Mouse (Mus musculus): ENCODE results near the gene Apbb2. TPM values are rescaled to one million over a fixed set of nuclear protein-coding genes. Genes with fewer than 3 reads are reported as not detected.

Apbb2 gene
- total RNA-seq (2021): 10 to 100 TPM; 47.3 to 60.3 TPM
- long read RNA-seq, experiment 1, full-length matches to known transcripts: 4 of 17 reads
- long read RNA-seq, experiment 1, partial matches to known transcripts: 4 of 17 reads
- long read RNA-seq, experiment 1, other reads (novel, unspliced or antisense): 9 of 17 reads
- long read RNA-seq, experiment 2, full-length matches to known transcripts: 2 of 16 reads
- long read RNA-seq, experiment 2, partial matches to known transcripts: 4 of 16 reads
- long read RNA-seq, experiment 2, other reads (novel, unspliced or antisense): 10 of 16 reads

- peak; percentile 98 for DNase-seq
Measured at GRCm38 (mm10) chr5:66618597-66618996, at the start of gene Apbb2. Gene Apbb2 (minus strand): TSS chr5:66618784.

GRCm38 (mm10) chr5:66654220-66654619 lies 35.6 kb upstream of the Apbb2 start:
- peak; percentile 46 for DNase-seq

GRCm38 (mm10) chr5:66647504-66647903 lies 28.9 kb upstream of the Apbb2 start:
- DNase-seq: no peak

- no peak for DNase-seq
Measured at GRCm38 (mm10) chr5:66643260-66643659, 24.7 kb upstream of the Apbb2 start.

GRCm38 (mm10) chr5:66642156-66642555 lies 23.6 kb upstream of the Apbb2 start:
- peak; percentile 30 for DNase-seq

- no peak for DNase-seq
Measured at GRCm38 (mm10) chr5:66635459-66636079, 17.0 kb upstream of the Apbb2 start.

- DNase-seq: no peak
Measured at GRCm38 (mm10) chr5:66627805-66628204, 9.2 kb upstream of the Apbb2 start.

GRCm38 (mm10) chr5:66620191-66620625 lies 1.6 kb upstream of the Apbb2 start:
- peak; percentile 93 for DNase-seq

- DNase-seq: no peak
Measured at GRCm38 (mm10) chr5:66619675-66620074, 1.1 kb upstream of the Apbb2 start.

- DNase-seq: no peak
Measured at GRCm38 (mm10) chr5:66619195-66619594, 611 bp upstream of the Apbb2 start.

- peak; percentile 57 for DNase-seq
Measured at GRCm38 (mm10) chr5:66617921-66618460, 593 bp downstream of the Apbb2 start.

- DNase-seq: no peak
Measured at GRCm38 (mm10) chr5:66614940-66615339, 3.6 kb downstream of the Apbb2 start.

GRCm38 (mm10) chr5:66613725-66614124 lies 4.9 kb downstream of the Apbb2 start:
- no peak for DNase-seq

- peak; percentile 51 for DNase-seq
Measured at GRCm38 (mm10) chr5:66612964-66613363, 5.6 kb downstream of the Apbb2 start.

GRCm38 (mm10) chr5:66611851-66612250 lies 6.7 kb downstream of the Apbb2 start:
- peak; percentile 19 for DNase-seq

- DNase-seq: peak; percentile 26
Measured at GRCm38 (mm10) chr5:66611361-66611760, 7.2 kb downstream of the Apbb2 start.

GRCm38 (mm10) chr5:66610270-66610669 lies 8.3 kb downstream of the Apbb2 start:
- no peak for DNase-seq

- peak; percentile 33 for DNase-seq
Measured at GRCm38 (mm10) chr5:66609306-66609705, 9.3 kb downstream of the Apbb2 start.

GRCm38 (mm10) chr5:66607801-66608200 lies 10.8 kb downstream of the Apbb2 start:
- no peak for DNase-seq

GRCm38 (mm10) chr5:66607201-66607600 lies 11.4 kb downstream of the Apbb2 start:
- DNase-seq: no peak

GRCm38 (mm10) chr5:66605636-66606035 lies 12.9 kb downstream of the Apbb2 start:
- DNase-seq: no peak

GRCm38 (mm10) chr5:66604423-66604822 lies 14.2 kb downstream of the Apbb2 start:
- DNase-seq: no peak

- peak; percentile 30 for DNase-seq
Measured at GRCm38 (mm10) chr5:66603746-66604145, 14.8 kb downstream of the Apbb2 start.

- peak; percentile 51 for DNase-seq
Measured at GRCm38 (mm10) chr5:66603223-66603622, 15.4 kb downstream of the Apbb2 start.

Measured in adrenal gland, postnatal 10 days (tissue).